Mouse (Mus musculus): ENCODE measurements around the gene Slc35c2. TPM values are rescaled to one million over a fixed set of nuclear protein-coding genes. Genes with fewer than 3 reads are reported as not detected.

The Slc35c2 gene
- total RNA-seq, 2 experiments from 2014 or later, result 44.4 to 49.3 TPM

GRCm38 (mm10) chr2:165285034-165285433 is 2.6 kb downstream of the Slc35c2 start:
- intact Hi-C loops (cut with DNase I), result loop anchor here (5.0 kb wide), 2 partner anchors 37 to 77 kb away; no protein-coding TSS in a partner anchor
- no peak for DNase-seq (ENCODE audit: extremely low spot score in 1 of 2, low spot score in 2 of 2)

- intact Hi-C loops (cut with DNase I), result no loop called here
- no peak for DNase-seq (ENCODE audit: extremely low spot score in 1 of 2, low spot score in 2 of 2)
These were observed 3.3 kb downstream of the Slc35c2 start for GRCm38 (mm10) chr2:165284377-165284776.

- intact Hi-C loops (cut with DNase I), result no loop called here
- DNase-seq (ENCODE audit: extremely low spot score in 1 of 2, low spot score in 2 of 2), result no peak
These were observed 4.0 kb downstream of the Slc35c2 start for GRCm38 (mm10) chr2:165283644-165284043.

- no peak for DNase-seq (ENCODE audit: extremely low spot score in 1 of 2, low spot score in 2 of 2)
- intact Hi-C loops (cut with DNase I), result no loop called here
These were observed 5.8 kb downstream of the Slc35c2 start for GRCm38 (mm10) chr2:165281779-165282311.

- no peak for DNase-seq (ENCODE audit: extremely low spot score in 1 of 2, low spot score in 2 of 2)
- intact Hi-C loops (cut with DNase I), result loop anchor here (10.0 kb wide), 1 partner anchor 315 kb away; the partner anchor contains the start of gene Slc12a5
These were observed 8.3 kb downstream of the Slc35c2 start for GRCm38 (mm10) chr2:165279351-165279750.

- intact Hi-C loops (cut with DNase I), result loop anchor here (2.0 to 10.0 kb wide), 3 partner anchors 42 to 312 kb away; partner anchors contain the start of genes Cdh22 and Slc12a5
- no peak for DNase-seq (ENCODE audit: extremely low spot score in 1 of 2, low spot score in 2 of 2)
These were observed 10.4 kb downstream of the Slc35c2 start for GRCm38 (mm10) chr2:165277188-165277740.

GRCm38 (mm10) chr2:165275824-165276223 is 11.8 kb downstream of the Slc35c2 start:
- intact Hi-C loops (cut with DNase I), result loop anchor here (2.0 to 10.0 kb wide), 3 partner anchors 41 to 311 kb away; partner anchors contain the start of genes Cdh22 and Slc12a5
- peak; percentile 72 to 85 for DNase-seq (ENCODE audit: extremely low spot score in 1 of 2, low spot score in 2 of 2)

GRCm38 (mm10) chr2:165275124-165275640 is 12.5 kb downstream of the Slc35c2 start:
- intact Hi-C loops (cut with DNase I), result loop anchor here (10.0 kb wide), 1 partner anchor 310 kb away; the partner anchor contains the start of gene Slc12a5

GRCm38 (mm10) chr2:165273589-165273988 is 14.1 kb downstream of the Slc35c2 start:
- intact Hi-C loops (cut with DNase I), result loop anchor here (10.0 kb wide), 1 partner anchor 309 kb away; the partner anchor contains the start of gene Slc12a5
- DNase-seq (ENCODE audit: extremely low spot score in 1 of 2, low spot score in 2 of 2), result no peak

More at GRCm38 (mm10) chr2:165275124-165275640, 12.5 kb downstream of the Slc35c2 start:
- no peak for DNase-seq (ENCODE audit: extremely low spot score in 1 of 2, low spot score in 2 of 2)

- intact Hi-C loops (cut with DNase I), result loop anchor here (10.0 kb wide), 1 partner anchor 307 kb away; the partner anchor contains the start of gene Slc12a5
- DNase-seq (ENCODE audit: extremely low spot score in 1 of 2, low spot score in 2 of 2), result no peak
These were observed 16.3 kb downstream of the Slc35c2 start for GRCm38 (mm10) chr2:165271326-165271725.

- DNase-seq (ENCODE audit: extremely low spot score in 1 of 2, low spot score in 2 of 2), result no peak
- intact Hi-C loops (cut with DNase I), result loop anchor here (10.0 kb wide), 1 partner anchor 306 kb away; the partner anchor contains the start of gene Slc12a5
These were observed 16.8 kb downstream of the Slc35c2 start for GRCm38 (mm10) chr2:165270858-165271257.

GRCm38 (mm10) chr2:165266739-165267138 is 20.9 kb downstream of the Slc35c2 start:
- intact Hi-C loops (cut with DNase I), result no loop called here
- DNase-seq (ENCODE audit: extremely low spot score in 1 of 2, low spot score in 2 of 2), result no peak

- no peak for DNase-seq (ENCODE audit: extremely low spot score in 1 of 2, low spot score in 2 of 2)
- intact Hi-C loops (cut with DNase I), result no loop called here
These were observed 23.8 kb downstream of the Slc35c2 start for GRCm38 (mm10) chr2:165263861-165264260.

GRCm38 (mm10) chr2:165262274-165262990 is 25.2 kb downstream of the Slc35c2 start:
- intact Hi-C loops (cut with DNase I), result no loop called here
- no peak for DNase-seq (ENCODE audit: extremely low spot score in 1 of 2, low spot score in 2 of 2)

GRCm38 (mm10) chr2:165259859-165260258 is 27.8 kb downstream of the Slc35c2 start:
- intact Hi-C loops (cut with DNase I), result no loop called here
- DNase-seq (ENCODE audit: extremely low spot score in 1 of 2, low spot score in 2 of 2), result no peak

- DNase-seq (ENCODE audit: extremely low spot score in 1 of 2, low spot score in 2 of 2), result no peak
- intact Hi-C loops (cut with DNase I), result no loop called here
These were observed 29.3 kb downstream of the Slc35c2 start for GRCm38 (mm10) chr2:165258321-165258720.

GRCm38 (mm10) chr2:165257151-165257834 is 30.4 kb downstream of the Slc35c2 start:
- peak in 1 of 2 experiments; percentile 61 for DNase-seq (ENCODE audit: extremely low spot score in 1 of 2, low spot score in 2 of 2)
- intact Hi-C loops (cut with DNase I), result no loop called here

GRCm38 (mm10) chr2:165256213-165256612 is 31.5 kb downstream of the Slc35c2 start:
- intact Hi-C loops (cut with DNase I), result no loop called here
- no peak for DNase-seq (ENCODE audit: extremely low spot score in 1 of 2, low spot score in 2 of 2)

- intact Hi-C loops (cut with DNase I), result no loop called here
- no peak for DNase-seq (ENCODE audit: extremely low spot score in 1 of 2, low spot score in 2 of 2)
These were observed 33.8 kb downstream of the Slc35c2 start for GRCm38 (mm10) chr2:165253867-165254266.
